8 mouse cellular contexts compared by ENCODE assay signal in the genomic region with DNA sequence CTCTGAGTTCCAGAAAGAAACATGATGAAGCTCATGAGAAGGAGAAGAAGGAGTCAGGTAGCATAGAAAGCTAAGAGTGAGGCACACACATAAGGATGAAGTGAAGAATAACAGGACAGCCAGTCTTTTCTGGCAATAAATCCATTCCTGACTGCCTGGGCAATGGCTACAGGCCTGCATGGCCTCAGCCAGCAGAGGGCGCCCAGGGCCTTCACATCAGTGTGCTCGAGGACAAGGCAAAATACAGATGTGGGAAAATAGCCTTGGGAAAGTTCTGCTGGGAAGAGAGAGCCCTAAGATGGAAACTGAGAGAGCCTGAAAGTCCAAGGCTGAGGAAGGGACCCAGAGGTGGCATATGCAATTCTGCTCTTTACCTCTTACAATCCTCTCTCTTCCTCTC. TPM values are rescaled to one million over a fixed set of nuclear protein-coding genes. Genes with fewer than 3 reads are reported as not detected.
A peak's percentile ranks its signal among the peaks of the same experiment; 100 is the strongest.
DNase-seq lines count a peak whose midpoint lies in the region; ATAC-seq lines count a peak whose summit lies in the region.

No protein-coding gene starts in this region.

- H3K36me3 ChIP-seq in embryonic facial prominence, embryonic 12.5 days, result no peaks in the 10 kb centered on the region
- H3K36me3 ChIP-seq in kidney, embryonic 15.5 days, result no peaks in the 10 kb centered on the region
- H3K36me3 ChIP-seq in limb, embryonic 12.5 days, result no peaks in the 10 kb centered on the region
- no peaks in the 10 kb centered on the region for H3K36me3 ChIP-seq in neural tube, embryonic 11.5 days (ENCODE audit: control insufficient read depth, insufficient read depth, low read length)

- H3K9ac ChIP-seq in embryonic facial prominence, embryonic 12.5 days, result no peak overlapping the region
- H3K9ac ChIP-seq in kidney, embryonic 15.5 days, result no peak overlapping the region
- H3K9ac ChIP-seq in limb, embryonic 12.5 days (replicated peaks), result no peak overlapping the region
- no peak overlapping the region for H3K9ac ChIP-seq in neural tube, embryonic 11.5 days (ENCODE audit: low read length)

- no peaks in the 10 kb centered on the region for H3K9me3 ChIP-seq in embryonic facial prominence, embryonic 12.5 days
- H3K9me3 ChIP-seq in kidney, embryonic 15.5 days (replicated peaks), result no peaks in the 10 kb centered on the region
- H3K9me3 ChIP-seq in limb, embryonic 12.5 days, result no peaks in the 10 kb centered on the region
- H3K9me3 ChIP-seq in neural tube, embryonic 11.5 days (ENCODE audit: control insufficient read depth, low read length), result no peaks in the 10 kb centered on the region

- DNase-seq in 3134 (ENCODE audit: extremely low read depth, insufficient read length, low spot score), result peak; percentile 28
- DNase-seq in adrenal gland, postnatal 36 days, result peak; percentile 81 to 90
- DNase-seq in heart, adult 9 months (ENCODE audit: low spot score in 2 of 2), result peak; percentile 6 to 41
- peak; percentile 90 for DNase-seq in neural tube, embryonic 11.5 days (ENCODE audit: low spot score)
- peak; percentile 17 for DNase-seq in testis, postnatal 14 days (ENCODE audit: low spot score)

- no peaks in the 10 kb centered on the region for H3K4me1 ChIP-seq in embryonic facial prominence, embryonic 12.5 days
- H3K4me1 ChIP-seq in kidney, embryonic 15.5 days, result no peaks in the 10 kb centered on the region
- H3K4me1 ChIP-seq in limb, embryonic 12.5 days (replicated peaks), result peaks cover 4% of the 10 kb centered on the region; the same call in 1 of the 2 replicates
- H3K4me1 ChIP-seq in neural tube, embryonic 11.5 days (ENCODE audit: control insufficient read depth, insufficient read depth, low read length), result no peaks in the 10 kb centered on the region

- 2% methylated on average over 2 of the region's 2 CpGs for WGBS in embryonic facial prominence, embryonic 12.5 days
- 3% methylated on average over 2 of the region's 2 CpGs for WGBS in kidney, embryonic 15.5 days
- WGBS in limb, embryonic 12.5 days, result 4% methylated on average over 2 of the region's 2 CpGs
- 2% methylated on average over 2 of the region's 2 CpGs for WGBS in neural tube, embryonic 11.5 days

- H3K27me3 ChIP-seq in embryonic facial prominence, embryonic 12.5 days, result no peaks in the 10 kb centered on the region
- H3K27me3 ChIP-seq in kidney, embryonic 15.5 days, result no peaks in the 10 kb centered on the region
- H3K27me3 ChIP-seq in limb, embryonic 12.5 days, result peaks cover 4% of the 10 kb centered on the region; the same call in 1 of the 2 replicates
- no peaks in the 10 kb centered on the region for H3K27me3 ChIP-seq in neural tube, embryonic 11.5 days (ENCODE audit: control insufficient read depth, insufficient read depth, low read length)

- ATAC-seq in embryonic facial prominence, embryonic 12.5 days (ENCODE audit: insufficient number of reproducible peaks, insufficient read depth, low FRiP score, low TSS enrichment), result peak; percentile 77; the same call in 1 of the 2 replicates
- ATAC-seq in kidney, embryonic 15.5 days (replicated peaks; ENCODE audit: low FRiP score), result peak; percentile 86; the same call in 1 of the 2 replicates
- 0 out of 2 replicates have a peak, but pooled peaks have one; percentile 76 for ATAC-seq in limb, embryonic 12.5 days (ENCODE audit: insufficient number of reproducible peaks, insufficient read depth, low FRiP score, low TSS enrichment, low read depth)
- ATAC-seq in neural tube, embryonic 11.5 days (ENCODE audit: insufficient read depth, low FRiP score, low TSS enrichment), result peak; percentile 87; the same call in 1 of the 2 replicates

- H3K4me2 ChIP-seq in embryonic facial prominence, embryonic 12.5 days (replicated peaks), result no peak overlapping the region
- H3K4me2 ChIP-seq in kidney, embryonic 15.5 days, result no peak overlapping the region
- H3K4me2 ChIP-seq in limb, embryonic 12.5 days, result no peak overlapping the region
- no peak overlapping the region for H3K4me2 ChIP-seq in neural tube, embryonic 11.5 days (ENCODE audit: low read depth)

- no peak overlapping the region for H3K4me3 ChIP-seq in embryonic facial prominence, embryonic 12.5 days
- H3K4me3 ChIP-seq in kidney, embryonic 15.5 days (replicated peaks), result no peak overlapping the region
- no peak overlapping the region for H3K4me3 ChIP-seq in limb, embryonic 12.5 days (replicated peaks)
- no peak overlapping the region for H3K4me3 ChIP-seq in neural tube, embryonic 11.5 days (ENCODE audit: low read depth, low read length)

- H3K27ac ChIP-seq in embryonic facial prominence, embryonic 12.5 days, result no peak overlapping the region
- H3K27ac ChIP-seq in kidney, embryonic 15.5 days, result no peak overlapping the region
- H3K27ac ChIP-seq in limb, embryonic 12.5 days, result no peak overlapping the region
- no peak overlapping the region for H3K27ac ChIP-seq in neural tube, embryonic 11.5 days (ENCODE audit: low read depth, low read length)

RNA-seq across cellular contexts. Expression of gene Trim32, which starts 49.9 kb away (rescaled TPM):
- 10 to 100 TPM; 29.0 to 36.3 TPM for total RNA-seq in adrenal gland, postnatal 36 days (2021)
- 64.9 and 67.9 TPM in 2 replicates for polyA plus RNA-seq in embryonic facial prominence, embryonic 12.5 days (2016; fragmentation: Nextera tagmentation; extraction: Ambion mirVana)
- polyA plus RNA-seq in kidney, embryonic 15.5 days (2015; fragmentation: Nextera tagmentation; extraction: Ambion mirVana), result 51.9 and 54.9 TPM in 2 replicates
- polyA plus RNA-seq in limb, embryonic 12.5 days (2016; fragmentation: Nextera tagmentation; extraction: Ambion mirVana), result 55.9 and 61.5 TPM in 2 replicates
- polyA plus RNA-seq in neural tube, embryonic 11.5 days (2014; fragmentation: Nextera tagmentation; extraction: Ambion mirVana), result 75.4 and 76.9 TPM in 2 replicates

Comparison
In these comparisons a context has a peak if more than half of its experiments do, and no peak if none do; other contexts are left out.
1. DNase-seq: peak in every context shown above with its lines; median percentile 90 in neural tube, embryonic 11.5 days; 86 in adrenal gland, postnatal 36 days; 28 in 3134; 24 in heart, adult 9 months; 17 in testis, postnatal 14 days.